ENCODE assay signal across 7 mouse cellular contexts in genomic region chr17:83897361-83897799, GRCm38 (mm10). TPM values are rescaled to one million over a fixed set of nuclear protein-coding genes. Genes with fewer than 3 reads are reported as not detected.
DNase-seq lines count a peak whose midpoint lies in the region; ATAC-seq and TF ChIP-seq lines count a peak whose summit lies in the region.

No protein-coding gene starts in this region.

- no peak for ATAC-seq in kidney, embryonic 14.5 days (ENCODE audit: low FRiP score, low TSS enrichment)
- ATAC-seq in lung, embryonic 15.5 days (ENCODE audit: borderline replicate concordance, extremely low read depth, low FRiP score, low TSS enrichment) = no peak
- ATAC-seq in granulocyte monocyte progenitor cell, adult 5-6 weeks (replicated peaks; ENCODE audit: poor library complexity, severe bottlenecking) = no peak

- no peaks in the 10 kb centered on the region for H3K9me3 ChIP-seq in kidney, embryonic 14.5 days (ENCODE audit: control insufficient read depth, low read length)
- H3K9me3 ChIP-seq in embryonic facial prominence, embryonic 10.5 days = no peaks in the 10 kb centered on the region
- H3K9me3 ChIP-seq in lung, embryonic 15.5 days = no peaks in the 10 kb centered on the region

- H3K4me1 ChIP-seq in kidney, embryonic 14.5 days (ENCODE audit: control insufficient read depth, insufficient read depth, low read length) = peaks cover 30% of the 10 kb centered on the region
- peaks cover 70% of the 10 kb centered on the region for H3K4me1 ChIP-seq in embryonic facial prominence, embryonic 10.5 days
- peaks cover 36% of the 10 kb centered on the region for H3K4me1 ChIP-seq in lung, embryonic 15.5 days

- intact Hi-C loops in gastrocnemius, adult 2 months (cut with DNase I) = no loop called here

- H3K27me3 ChIP-seq in kidney, embryonic 14.5 days (ENCODE audit: control insufficient read depth, insufficient read depth, low read length) = no peaks in the 10 kb centered on the region
- H3K27me3 ChIP-seq in embryonic facial prominence, embryonic 10.5 days (replicated peaks; ENCODE audit: low read depth, poor library complexity, severe bottlenecking) = 0 out of 2 replicates have a peak, but pooled peaks cover 3% of the 10 kb centered on the region
- H3K27me3 ChIP-seq in lung, embryonic 15.5 days = no peaks in the 10 kb centered on the region

- no peak overlapping the region for H3K27ac ChIP-seq in kidney, embryonic 14.5 days (ENCODE audit: low read depth, low read length)
- peak overlapping the region; percentile 82 for H3K27ac ChIP-seq in embryonic facial prominence, embryonic 10.5 days (replicated peaks)
- H3K27ac ChIP-seq in gastrocnemius, adult 2 months = peak overlapping the region; percentile 82
- peak overlapping the region; percentile 60 for H3K27ac ChIP-seq in lung, embryonic 15.5 days

- TF ChIP-seq CTCF in gastrocnemius, adult 2 months (IDR thresholded peaks at IDR 0.05) = no peak

- 0 out of 2 replicates have a peak overlapping the region, but pooled peaks have one; percentile 13 for H3K9ac ChIP-seq in kidney, embryonic 14.5 days (ENCODE audit: low read depth, low read length)
- H3K9ac ChIP-seq in lung, embryonic 15.5 days = no peak overlapping the region

- H3K4me2 ChIP-seq in kidney, embryonic 14.5 days (replicated peaks; ENCODE audit: low read depth, low read length) = no peak overlapping the region
- no peak overlapping the region for H3K4me2 ChIP-seq in lung, embryonic 15.5 days

- H3K36me3 ChIP-seq in kidney, embryonic 14.5 days (ENCODE audit: control insufficient read depth, insufficient read depth, low read length) = no peaks in the 10 kb centered on the region
- no peaks in the 10 kb centered on the region for H3K36me3 ChIP-seq in embryonic facial prominence, embryonic 10.5 days (replicated peaks)
- no peaks in the 10 kb centered on the region for H3K36me3 ChIP-seq in lung, embryonic 15.5 days

- no peak for DNase-seq in kidney, adult 9 months
- DNase-seq in embryonic facial prominence, embryonic 10.5 days (ENCODE audit: low spot score) = no peak
- peak; percentile 57 for DNase-seq in gastrocnemius, adult 2 months
- DNase-seq in frontal cortex, postnatal 14 days (ENCODE audit: low spot score in 2 of 2) = no peak

- 66% methylated on average over 8 of the region's 8 CpGs for WGBS in kidney, embryonic 14.5 days
- 37% methylated on average over 8 of the region's 8 CpGs for WGBS in embryonic facial prominence, embryonic 10.5 days
- WGBS in lung, embryonic 15.5 days = 58% methylated on average over 8 of the region's 8 CpGs

- no peak overlapping the region for H3K4me3 ChIP-seq in kidney, embryonic 14.5 days (ENCODE audit: low read length)
- no peak overlapping the region for H3K4me3 ChIP-seq in embryonic facial prominence, embryonic 10.5 days
- no peak overlapping the region for H3K4me3 ChIP-seq in gastrocnemius, adult 2 months
- no peak overlapping the region for H3K4me3 ChIP-seq in lung, embryonic 15.5 days

RNA-seq across cellular contexts. Expression of gene Haao, which starts 49.6 kb away (rescaled TPM):
- polyA plus RNA-seq in kidney, embryonic 14.5 days (2014; fragmentation: Nextera tagmentation; extraction: Ambion mirVana) = 0.72 and 0.91 TPM in 2 replicates
- not detected in 2 replicates for polyA plus RNA-seq in embryonic facial prominence, embryonic 10.5 days (2016; fragmentation: Nextera tagmentation; extraction: Ambion mirVana)
- total RNA-seq in gastrocnemius, adult 2 months (2021) = not detected
- 0.69 and 0.89 TPM in 2 replicates for polyA plus RNA-seq in lung, embryonic 15.5 days (2015; fragmentation: Nextera tagmentation; extraction: Ambion mirVana)
- 36.7 and 42.2 TPM in 2 replicates for total RNA-seq in granulocyte monocyte progenitor cell, adult 5-6 weeks (2014; fragmentation: Nextera tagmentation)
- total RNA-seq in granulocyte monocyte progenitor cell, adult 5-6 weeks (2017) = 17.0 and 26.2 TPM in 2 replicates
